Mouse (Mus musculus) liver, postnatal 0 days (tissue): Measurements from ENCODE around the gene Spag16.

Experiments used
- CTCF ChIP-seq: sonication (generic); IDR thresholded peaks from 2 replicates; pipeline ENCODE4 v1.5.1; 2016; ENCODE audit warnings: antibody characterized with exemption, low read depth
- EP300 ChIP-seq: IDR thresholded peaks from 2 replicates; pipeline ENCODE4 v1.6.1; 2016; ENCODE audit warnings: antibody characterized with exemption, low read depth, mild to moderate bottlenecking

GRCm38 (mm10) chr1:69956606-69957005 is 129.8 kb downstream of the Spag16 start:
- no peak for TF ChIP-seq CTCF
- TF ChIP-seq EP300: no peak
